Mouse (Mus musculus) embryonic facial prominence, embryonic 15.5 days (tissue): ENCODE measurements around the gene Zfp600. TPM values are rescaled to one million over a fixed set of nuclear protein-coding genes. Genes with fewer than 3 reads are reported as not detected.
A peak's percentile ranks its signal among the peaks of the same experiment; 100 is the strongest.
"Not testable (repeated sequence)": the region's sequence is repeated elsewhere in the genome, so short reads cannot be mapped to it uniquely, and the experiment has no call there.

Experiments
- ATAC-seq: fragments of 200-750 bp; cut with Nextera tagmentation; 2 replicates; pipeline ENCODE4 v1.8.0; 2017; ENCODE audit warnings: low read depth, moderate TSS enrichment; ENCODE audit not compliant: insufficient number of reproducible peaks, low FRiP score, low TSS enrichment
- H3K27ac ChIP-seq: fragments of 300-500 bp; sonication (generic); replicated peaks from 2 replicates; pipeline ENCODE4 v1.5.1; 2015; ENCODE audit warnings: mild to moderate bottlenecking, inconsistent platforms
- H3K27me3 ChIP-seq: fragments of 300-500 bp; sonication (generic); 2 replicates; pipeline ENCODE4 v1.6.1; 2015; ENCODE audit warnings: inconsistent platforms
- H3K36me3 ChIP-seq: fragments of 300-500 bp; sonication (generic); 2 replicates; pipeline ENCODE4 v1.6.1; 2015; ENCODE audit warnings: mild to moderate bottlenecking, inconsistent platforms
- H3K4me1 ChIP-seq: fragments of 300-500 bp; sonication (generic); 2 replicates; pipeline ENCODE4 v1.6.1; 2015; ENCODE audit warnings: inconsistent platforms
- H3K4me2 ChIP-seq: fragments of 300-500 bp; sonication (generic); replicated peaks from 2 replicates; pipeline ENCODE4 v1.6.1; 2015; ENCODE audit warnings: mild to moderate bottlenecking, inconsistent platforms
- H3K4me3 ChIP-seq: fragments of 300-500 bp; sonication (generic); replicated peaks from 2 replicates; pipeline ENCODE4 v1.5.1; 2015; ENCODE audit warnings: mild to moderate bottlenecking, inconsistent platforms
- H3K9ac ChIP-seq: fragments of 300-500 bp; sonication (generic); 2 replicates; pipeline ENCODE4 v1.6.1; 2015; ENCODE audit warnings: inconsistent platforms
- H3K9me3 ChIP-seq: fragments of 300-500 bp; sonication (generic); replicated peaks from 2 replicates; pipeline ENCODE4 v1.6.1; 2016; ENCODE audit warnings: inconsistent platforms
- WGBS: fragments of 180-500 bp; shearing (Covaris S2); methylation state at CpG from one replicate; pipeline ENCODE4 v1.1.7; 2015; 5-methylcytosine and 5-hydroxymethylcytosine counted together
- polyA plus RNA-seq: library from polyadenylated mRNA; unstranded; fragments of >200 nt; fragmentation: Nextera tagmentation; extraction: Ambion mirVana; gene quantifications from 2 replicates; pipeline ENCODE4 v1.2.1, GENCODE M21; 2015

The Zfp600 gene
- polyA plus RNA-seq, result not detected in 2 replicates

- not testable (repeated sequence) for H3K4me2 ChIP-seq, H3K9ac ChIP-seq, H3K27me3 ChIP-seq
These were observed at the start of gene Zfp600 for GRCm38 (mm10) chr4:146156524-146156923. TSS of gene Zfp600 (plus strand) at chr4:146156824.

GRCm38 (mm10) chr4:146162893-146163292 is 6.3 kb downstream of the Zfp600 start:
- not testable (repeated sequence) for H3K9me3 ChIP-seq, H3K27ac ChIP-seq, H3K36me3 ChIP-seq, H3K4me2 ChIP-seq, H3K27me3 ChIP-seq, H3K9ac ChIP-seq, H3K4me3 ChIP-seq, H3K4me1 ChIP-seq, ATAC-seq
- whole genome bisulfite sequencing, result 68% methylated on average over 4 of the region's 4 CpGs

More at GRCm38 (mm10) chr4:146156524-146156923, at the start of gene Zfp600:
- not testable (repeated sequence) for H3K36me3 ChIP-seq, H3K4me3 ChIP-seq, H3K27ac ChIP-seq, H3K9me3 ChIP-seq, ATAC-seq, H3K4me1 ChIP-seq
- WGBS, result no CpG with 5 or more reads among the region's 6 CpGs

- H3K36me3 ChIP-seq, ATAC-seq, H3K27ac ChIP-seq, H3K9ac ChIP-seq, H3K4me1 ChIP-seq, H3K4me2 ChIP-seq, H3K27me3 ChIP-seq, H3K4me3 ChIP-seq: not testable (repeated sequence)
- 79% methylated on average over 3 of the region's 3 CpGs for WGBS
- H3K9me3 ChIP-seq, result peaks cover 13% of the 10 kb centered on the region; the same call in 1 of the 2 replicates
These were observed 10.7 kb downstream of the Zfp600 start for GRCm38 (mm10) chr4:146167202-146167832.

GRCm38 (mm10) chr4:146167879-146168532 is 11.4 kb downstream of the Zfp600 start:
- H3K36me3 ChIP-seq, H3K4me2 ChIP-seq, H3K4me3 ChIP-seq, H3K9ac ChIP-seq, H3K27ac ChIP-seq, H3K4me1 ChIP-seq, H3K27me3 ChIP-seq: not testable (repeated sequence)
- peak; percentile 56 for ATAC-seq
- H3K9me3 ChIP-seq, result peaks cover 13% of the 10 kb centered on the region; the same call in 1 of the 2 replicates
- WGBS, result 80% methylated on average over 10 of the region's 10 CpGs

- not testable (repeated sequence) for H3K27ac ChIP-seq, H3K4me1 ChIP-seq, H3K36me3 ChIP-seq, H3K4me3 ChIP-seq, H3K9ac ChIP-seq, H3K27me3 ChIP-seq, H3K4me2 ChIP-seq
- H3K9me3 ChIP-seq, result peaks cover 19% of the 10 kb centered on the region; the same call in 1 of the 2 replicates
- ATAC-seq, result peak; percentile 80
- WGBS, result no CpG with 5 or more reads among the region's 2 CpGs
These were observed 12.1 kb downstream of the Zfp600 start for GRCm38 (mm10) chr4:146168730-146169215.

- not testable (repeated sequence) for H3K4me3 ChIP-seq, H3K27me3 ChIP-seq, H3K4me2 ChIP-seq, H3K4me1 ChIP-seq, H3K9ac ChIP-seq, H3K27ac ChIP-seq, H3K36me3 ChIP-seq
- peaks cover 14% of the 10 kb centered on the region; the same call in 1 of the 2 replicates for H3K9me3 ChIP-seq
- ATAC-seq, result peak; percentile 85
- 58% methylated on average over 4 of the region's 4 CpGs for WGBS
These were observed 17.0 kb downstream of the Zfp600 start for GRCm38 (mm10) chr4:146173378-146174226.

GRCm38 (mm10) chr4:146204357-146204756 is 47.7 kb downstream of the Zfp600 start:
- not testable (repeated sequence) for H3K36me3 ChIP-seq, H3K4me2 ChIP-seq, H3K4me3 ChIP-seq, H3K9me3 ChIP-seq, H3K4me1 ChIP-seq, H3K27me3 ChIP-seq, ATAC-seq, H3K9ac ChIP-seq, H3K27ac ChIP-seq
- WGBS, result 84% methylated on average over 2 of the region's 2 CpGs

GRCm38 (mm10) chr4:146239252-146240244 is 82.9 kb downstream of the Zfp600 start:
- H3K4me1 ChIP-seq, H3K9me3 ChIP-seq, H3K36me3 ChIP-seq, H3K9ac ChIP-seq, H3K4me2 ChIP-seq, H3K27ac ChIP-seq, H3K4me3 ChIP-seq, H3K27me3 ChIP-seq: not testable (repeated sequence)
- peak; percentile 75; the same call in 1 of the 2 replicates for ATAC-seq
- WGBS, result 4% methylated on average over 26 of the region's 113 CpGs

- not testable (repeated sequence) for H3K27me3 ChIP-seq, ATAC-seq, H3K9me3 ChIP-seq, H3K4me3 ChIP-seq, H3K36me3 ChIP-seq, H3K9ac ChIP-seq, H3K4me1 ChIP-seq, H3K27ac ChIP-seq, H3K4me2 ChIP-seq
- WGBS, result 57% methylated on average over 5 of the region's 5 CpGs
These were observed 85.5 kb downstream of the Zfp600 start for GRCm38 (mm10) chr4:146242119-146242518.
